Mouse (Mus musculus) midbrain, embryonic 14.5 days (tissue): ENCODE data around the gene Prm1. TPM values are rescaled to one million over a fixed set of nuclear protein-coding genes. Genes with fewer than 3 reads are reported as not detected.

Experiments used
- ATAC-seq: fragments of 200-750 bp; cut with Nextera tagmentation; 2 replicates; pipeline ENCODE4 v1.8.0; 2017; ENCODE audit warnings: moderate number of reproducible peaks, moderate library complexity; ENCODE audit not compliant: low FRiP score, low TSS enrichment
- DNase-seq: peaks from one replicate; pipeline ENCODE4 v3.0.0-alpha.2; 2015
- H3K27ac ChIP-seq: fragments of 300-500 bp; sonication (generic); replicated peaks from 2 replicates; pipeline ENCODE4 v1.5.1; 2014; ENCODE audit warnings: mild to moderate bottlenecking, low read depth, low read length, moderate library complexity
- H3K27me3 ChIP-seq: fragments of 300-500 bp; sonication (generic); 2 replicates; pipeline ENCODE4 v1.6.1; 2014; ENCODE audit warnings: low read length, control low read depth, mixed read lengths; ENCODE audit not compliant: control insufficient read depth, insufficient read depth
- H3K36me3 ChIP-seq: fragments of 300-500 bp; sonication (generic); 2 replicates; pipeline ENCODE4 v1.6.1; 2014; ENCODE audit warnings: low read length, control low read depth; ENCODE audit not compliant: control insufficient read depth, insufficient read depth
- H3K4me1 ChIP-seq: fragments of 300-500 bp; sonication (generic); 2 replicates; pipeline ENCODE4 v1.6.1; 2014; ENCODE audit warnings: mild to moderate bottlenecking, antibody characterized with exemption, low read length, control low read depth; ENCODE audit not compliant: control insufficient read depth, insufficient read depth
- H3K4me2 ChIP-seq: fragments of 300-500 bp; sonication (generic); 2 replicates; pipeline ENCODE4 v1.6.1; 2014; ENCODE audit warnings: mild to moderate bottlenecking, low read length, moderate library complexity
- H3K4me3 ChIP-seq: fragments of 300-500 bp; sonication (generic); replicated peaks from 2 replicates; pipeline ENCODE4 v1.5.1; 2014; ENCODE audit warnings: low read depth, low read length
- H3K9ac ChIP-seq: fragments of 300-500 bp; sonication (generic); replicated peaks from 2 replicates; pipeline ENCODE4 v1.6.1; 2014; ENCODE audit warnings: mild to moderate bottlenecking, low read length, moderate library complexity
- H3K9me3 ChIP-seq: fragments of 300-500 bp; sonication (generic); 2 replicates; pipeline ENCODE4 v1.6.1; 2016; ENCODE audit warnings: low read length, control low read depth, mixed read lengths; ENCODE audit not compliant: control insufficient read depth
- WGBS: fragments of 180-500 bp; shearing (Covaris S2); extraction: QIAGEN DNeasy Blood & Tissue Kit; methylation state at CpG from one replicate; pipeline ENCODE4 v1.1.7; 2014; 5-methylcytosine and 5-hydroxymethylcytosine counted together
- polyA plus RNA-seq: library from polyadenylated mRNA; unstranded; fragments of >200 nt; fragmentation: Nextera tagmentation; extraction: Ambion mirVana; gene quantifications from 2 replicates; pipeline ENCODE4 v1.2.1, GENCODE M21; 2014

The Prm1 gene
- polyA plus RNA-seq, 1 experiment from 2014 or later: not detected

- no peak for DNase-seq
- Histone ChIP-seq H3K27ac (no peak overlapping the region), H3K4me1 (peaks cover 8% of the 10 kb centered on the region; the same call in 1 of the 2 replicates), H3K4me3 (no peak overlapping the region), H3K36me3 (no peaks in the 10 kb centered on the region), H3K9ac (no peak overlapping the region), H3K4me2 (0 out of 2 replicates have a peak overlapping the region, but pooled peaks have one; percentile 99), H3K9me3 (no peaks in the 10 kb centered on the region), H3K27me3 (peaks cover 21% of the 10 kb centered on the region)
- no peak for ATAC-seq
- 71% methylated on average over 4 of the region's 4 CpGs for WGBS
Observed at GRCm38 (mm10) chr16:10786782-10787547, 18.7 kb downstream of the Prm1 start.

DNA sequence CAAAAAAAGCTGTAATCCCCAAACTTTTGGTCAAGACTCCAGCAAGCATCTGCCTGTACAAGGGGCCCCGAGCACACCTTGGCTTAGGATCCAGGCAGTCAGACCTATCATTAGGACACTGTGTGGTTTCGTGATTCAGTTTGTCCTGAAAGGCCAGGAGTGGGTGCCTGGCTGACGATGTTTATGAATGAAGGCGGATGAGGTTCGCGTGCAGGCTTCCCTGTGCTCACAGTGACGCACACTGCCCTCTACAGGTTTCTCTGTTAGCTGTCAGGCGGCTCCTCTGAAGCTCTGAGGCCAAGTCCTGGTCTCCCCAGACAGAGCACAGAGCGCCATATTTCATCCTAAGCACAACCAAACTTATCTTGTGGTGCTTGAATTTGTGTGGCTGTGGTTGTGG is 19.4 kb downstream of the Prm1 start:
- WGBS: 3% methylated on average over 9 of the region's 9 CpGs
- H3K9me3 ChIP-seq: no peaks in the 10 kb centered on the region
- peak overlapping the region; percentile 80 for H3K27ac ChIP-seq
- H3K9ac ChIP-seq: peak overlapping the region; percentile 72
- peaks cover 21% of the 10 kb centered on the region for H3K27me3 ChIP-seq
- H3K36me3 ChIP-seq: no peaks in the 10 kb centered on the region
- DNase-seq (peak; percentile 96), ATAC-seq (peak; percentile 46)
- H3K4me2 ChIP-seq: peak overlapping the region; percentile 99
- H3K4me3 ChIP-seq: peak overlapping the region; percentile 59
- H3K4me1 ChIP-seq: peaks cover 8% of the 10 kb centered on the region; the same call in 1 of the 2 replicates

DNA sequence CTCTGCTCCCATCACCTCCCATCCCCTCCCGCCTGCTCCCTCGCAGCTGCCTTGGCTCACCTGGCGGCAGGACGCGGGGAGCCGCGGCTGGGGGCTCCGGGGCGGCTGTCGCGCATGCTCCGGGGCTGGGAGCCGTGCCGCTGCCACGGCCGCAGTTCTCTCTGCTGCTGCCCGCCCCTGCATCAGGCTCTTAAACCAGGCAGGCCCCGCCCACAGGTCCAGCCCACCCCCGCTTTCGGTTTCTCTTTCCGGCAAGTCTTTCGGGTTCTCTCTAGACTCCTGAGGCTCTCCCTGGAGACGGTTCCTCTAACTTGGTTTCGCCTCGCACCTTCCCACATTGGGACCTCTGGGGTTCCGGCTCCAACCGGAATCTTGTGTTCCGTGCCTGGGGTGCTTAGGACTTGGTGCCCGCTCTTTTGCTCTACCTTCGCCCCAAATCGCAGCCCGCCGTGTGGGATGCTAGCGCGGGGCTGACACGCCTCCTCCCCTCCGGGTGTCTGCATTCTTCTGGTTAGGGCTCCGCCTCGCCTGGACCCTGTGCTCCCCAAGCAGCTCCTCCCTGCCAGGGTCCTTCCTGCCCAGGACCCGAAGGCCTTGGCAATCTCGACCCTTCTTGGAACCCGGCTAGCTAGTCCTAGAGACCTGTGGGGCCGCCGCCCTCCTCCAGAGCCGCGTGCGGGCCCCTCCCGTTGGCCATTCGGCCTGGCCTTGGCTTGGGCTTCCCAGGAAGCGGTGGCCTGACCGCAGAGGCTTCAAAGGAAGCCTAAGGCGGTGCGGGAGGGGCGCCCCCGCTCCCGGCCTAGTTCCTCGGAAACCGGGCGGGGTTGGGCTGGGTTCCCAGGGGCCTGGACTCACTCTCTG is 20.0 kb downstream of the Prm1 start, which contains the start of gene Socs1:
Socs1 (minus strand) TSS at position 166 of the 861 bp plus-strand sequence.
- H3K4me2 ChIP-seq: peak within 1 kb of the TSS; percentile 99

GRCm38 (mm10) chr16:10784793-10785370 is 20.8 kb downstream of the Prm1 start:
- Histone ChIP-seq H3K4me2 (peak overlapping the region; percentile 99), H3K27me3 (peaks cover 21% of the 10 kb centered on the region), H3K36me3 (no peaks in the 10 kb centered on the region), H3K9ac (peak overlapping the region; percentile 72), H3K27ac (peak overlapping the region; percentile 80), H3K9me3 (no peaks in the 10 kb centered on the region), H3K4me3 (peak overlapping the region; percentile 59), H3K4me1 (peaks cover 8% of the 10 kb centered on the region; the same call in 1 of the 2 replicates)
- WGBS: under 1% methylated on average over 48 of the region's 55 CpGs
- ATAC-seq: peak; percentile 82
- DNase-seq: peak; percentile 93

More for the DNA sequence above, 20.0 kb downstream of the Prm1 start, which contains the start of gene Socs1:
- Histone ChIP-seq H3K9me3 (no peaks in the 10 kb centered on the region), H3K9ac (peak within 1 kb of the TSS; percentile 72), H3K4me3 (peak within 1 kb of the TSS; percentile 59), H3K27ac (peak within 1 kb of the TSS; percentile 80), H3K4me1 (peaks cover 8% of the 10 kb centered on the region; the same call in 1 of the 2 replicates), H3K36me3 (no peaks in the 10 kb centered on the region), H3K27me3 (peaks cover 21% of the 10 kb centered on the region)
- DNase-seq (peak; percentile 90), ATAC-seq (peak; percentile 88)
- under 1% methylated on average over 59 of the region's 59 CpGs for WGBS

- WGBS: 3% methylated on average over 81 of the region's 81 CpGs
- H3K9me3 ChIP-seq: no peaks in the 10 kb centered on the region
- H3K4me3 ChIP-seq: peak overlapping the region; percentile 59
- DNase-seq: peak; percentile 79
- peak overlapping the region; percentile 80 for H3K27ac ChIP-seq
- peaks cover 21% of the 10 kb centered on the region for H3K27me3 ChIP-seq
- no peaks in the 10 kb centered on the region for H3K36me3 ChIP-seq
- peak overlapping the region; percentile 99 for H3K4me2 ChIP-seq
- ATAC-seq: no peak; the same call in 1 of the 2 replicates
- peaks cover 8% of the 10 kb centered on the region; the same call in 1 of the 2 replicates for H3K4me1 ChIP-seq
- peak overlapping the region; percentile 72 for H3K9ac ChIP-seq
Observed at GRCm38 (mm10) chr16:10783883-10784792, 21.5 kb downstream of the Prm1 start.

GRCm38 (mm10) chr16:10783451-10783850 is 22.2 kb downstream of the Prm1 start:
- H3K9ac ChIP-seq: no peak overlapping the region
- DNase-seq: no peak
- whole genome bisulfite sequencing: 72% methylated on average over 8 of the region's 8 CpGs
- peaks cover 8% of the 10 kb centered on the region; the same call in 1 of the 2 replicates for H3K4me1 ChIP-seq
- H3K27ac ChIP-seq: no peak overlapping the region
- ATAC-seq: no peak
- H3K27me3 ChIP-seq: peaks cover 21% of the 10 kb centered on the region
- H3K9me3 ChIP-seq: no peaks in the 10 kb centered on the region
- H3K36me3 ChIP-seq: no peaks in the 10 kb centered on the region
- H3K4me2 ChIP-seq: peak overlapping the region; percentile 99
- H3K4me3 ChIP-seq: no peak overlapping the region; the same call in 1 of the 2 replicates

DNA sequence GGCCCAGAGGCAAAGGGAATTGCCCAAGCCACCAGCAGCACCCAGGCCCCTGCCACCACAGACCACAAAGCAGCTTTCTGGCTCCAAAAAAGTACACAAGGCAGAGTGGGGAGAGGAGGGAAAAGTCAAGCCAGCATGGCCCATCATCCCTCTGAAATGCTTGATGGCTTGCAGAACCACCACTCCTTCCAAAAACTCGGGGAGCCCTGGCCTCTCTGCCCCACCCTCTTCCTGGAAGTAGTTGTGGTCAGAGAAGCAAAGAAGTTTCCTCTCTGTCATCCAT is 22.5 kb downstream of the Prm1 start:
- Histone ChIP-seq H3K9ac (no peak overlapping the region), H3K4me2 (no peak overlapping the region; the same call in 1 of the 2 replicates)
- ATAC-seq: no peak

More for the DNA sequence above, 22.5 kb downstream of the Prm1 start:
- Histone ChIP-seq H3K4me1 (peaks cover 8% of the 10 kb centered on the region; the same call in 1 of the 2 replicates), H3K9me3 (no peaks in the 10 kb centered on the region), H3K27me3 (peaks cover 21% of the 10 kb centered on the region), H3K27ac (no peak overlapping the region), H3K4me3 (no peak overlapping the region), H3K36me3 (no peaks in the 10 kb centered on the region)
- 67% methylated on average over 1 of the region's 1 CpGs for WGBS
- no peak for DNase-seq
